Mouse (Mus musculus) erythroid progenitor cell, adult 5-6 weeks (primary cell): ENCODE results near the gene Fbxw10. TPM values are rescaled to one million over a fixed set of nuclear protein-coding genes. Genes with fewer than 3 reads are reported as not detected.

Source experiments
- ATAC-seq: replicated peaks from 2 replicates; pipeline ENCODE4 v1.8.0; 2016; ENCODE audit warnings: moderate number of reproducible peaks, mild to moderate bottlenecking, moderate TSS enrichment, inconsistent platforms; ENCODE audit not compliant: poor library complexity, low FRiP score, severe bottlenecking
- total RNA-seq, 2 experiments: library from RNA; stranded (forward) in 1 of 2; stranded (reverse) in 1 of 2; fragments of 150-400 nt in 1 of 2; fragments of 186-747, 209-891 nt in 1 of 2; gene quantifications; 2 replicates each; pipeline versions ENCODE4 v1.2.3 to v1.2.4; 2015 to 2017; ENCODE audit warnings: low replicate concordance in 2 of 2

Gene Fbxw10
- total RNA-seq, 2 experiments from 2014 or later: not detected

- no peak for ATAC-seq
Measured at GRCm38 (mm10) chr11:62827911-62828310, 19.0 kb upstream of the Fbxw10 start.

GRCm38 (mm10) chr11:62830387-62830786 lies 16.5 kb upstream of the Fbxw10 start:
- no peak for ATAC-seq

GRCm38 (mm10) chr11:62831906-62832305 lies 15.0 kb upstream of the Fbxw10 start:
- ATAC-seq: no peak

- no peak for ATAC-seq
Measured at GRCm38 (mm10) chr11:62844562-62844961, 2.3 kb upstream of the Fbxw10 start.

GRCm38 (mm10) chr11:62845730-62846129 lies 1.1 kb upstream of the Fbxw10 start:
- no peak for ATAC-seq

- no peak for ATAC-seq
Measured at GRCm38 (mm10) chr11:62847655-62848191, 854 bp downstream of the Fbxw10 start.

- ATAC-seq: no peak
Measured at GRCm38 (mm10) chr11:62848301-62848700, 1.4 kb downstream of the Fbxw10 start.

- no peak for ATAC-seq
Measured at GRCm38 (mm10) chr11:62851199-62851598, 4.3 kb downstream of the Fbxw10 start.

- peak; percentile 64 for ATAC-seq
Measured at GRCm38 (mm10) chr11:62853334-62853733, 6.5 kb downstream of the Fbxw10 start.

GRCm38 (mm10) chr11:62865562-62865961 lies 18.7 kb downstream of the Fbxw10 start:
- ATAC-seq: no peak

- ATAC-seq: no peak
Measured at GRCm38 (mm10) chr11:62866685-62867084, 19.8 kb downstream of the Fbxw10 start.

GRCm38 (mm10) chr11:62869201-62869600 lies 22.3 kb downstream of the Fbxw10 start:
- ATAC-seq: no peak

GRCm38 (mm10) chr11:62869715-62870371 lies 23.0 kb downstream of the Fbxw10 start:
- ATAC-seq: no peak

GRCm38 (mm10) chr11:62873479-62873878 lies 26.6 kb downstream of the Fbxw10 start:
- no peak for ATAC-seq

GRCm38 (mm10) chr11:62875696-62876095 lies 28.8 kb downstream of the Fbxw10 start:
- ATAC-seq: no peak

GRCm38 (mm10) chr11:62876445-62876844 lies 29.6 kb downstream of the Fbxw10 start:
- ATAC-seq: no peak

- ATAC-seq: no peak
Measured at GRCm38 (mm10) chr11:62877391-62877790, 30.5 kb downstream of the Fbxw10 start.

GRCm38 (mm10) chr11:62878728-62879127 lies 31.9 kb downstream of the Fbxw10 start:
- no peak for ATAC-seq

- ATAC-seq: peak; percentile 96
Measured at GRCm38 (mm10) chr11:62879220-62880048, 32.6 kb downstream of the Fbxw10 start, which contains the start of gene Tvp23b. Gene Tvp23b, plus strand, starts transcription at chr11:62879455.

- ATAC-seq: no peak
Measured at GRCm38 (mm10) chr11:62883407-62883806, 36.5 kb downstream of the Fbxw10 start.

GRCm38 (mm10) chr11:62885323-62885722 lies 38.5 kb downstream of the Fbxw10 start:
- ATAC-seq: no peak
